Mouse (Mus musculus): ENCODE measurements around the gene Jup. TPM values are rescaled to one million over a fixed set of nuclear protein-coding genes. Genes with fewer than 3 reads are reported as not detected.
"Not testable (repeated sequence)": the region's sequence is repeated elsewhere in the genome, so short reads cannot be mapped to it uniquely, and the experiment has no call there.

Jup gene
- polyA plus RNA-seq, 1 experiment from 2014 or later = 234 TPM

DNA sequence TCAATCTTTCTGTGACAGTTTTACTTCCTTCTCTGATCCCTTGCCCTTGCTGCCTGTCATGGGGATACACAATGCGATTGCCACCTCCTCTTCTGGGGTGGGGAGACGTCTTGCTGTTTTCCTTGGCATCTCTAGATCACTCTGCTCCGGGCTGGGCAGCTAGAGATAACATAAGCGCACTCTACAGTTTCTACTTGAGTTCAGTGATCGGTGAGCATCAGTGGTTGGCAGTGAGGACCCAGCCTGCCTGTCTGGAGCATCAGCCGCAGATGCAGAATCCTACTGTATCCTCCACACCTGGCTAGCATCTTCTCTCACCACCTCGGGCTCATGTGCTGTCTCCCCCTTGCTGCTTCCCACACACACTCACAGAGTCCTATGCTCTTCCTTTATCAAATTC, 28.4 kb downstream of the Jup start:
- H3K27me3 ChIP-seq (ENCODE audit: control insufficient read depth, insufficient read depth, low read length) = no peaks in the 10 kb centered on the region
- TF ChIP-seq EP300 (optimal IDR thresholded peaks at IDR 0.05) (no peak), CTCF (IDR thresholded peaks at IDR 0.05; ENCODE audit: low read depth) (no peak)
- H3K4me1 ChIP-seq (replicated peaks; ENCODE audit: control insufficient read depth, insufficient read depth) = no peaks in the 10 kb centered on the region
- no peak overlapping the region for H3K9ac ChIP-seq (ENCODE audit: low read length)
- no peak for ATAC-seq (ENCODE audit: low FRiP score, low TSS enrichment)
- H3K4me2 ChIP-seq (replicated peaks; ENCODE audit: low read depth) = no peak overlapping the region
- H3K36me3 ChIP-seq (ENCODE audit: control insufficient read depth, insufficient read depth, low read length) = peaks cover 31% of the 10 kb centered on the region
- H3K9me3 ChIP-seq (ENCODE audit: control insufficient read depth, low read length) = no peaks in the 10 kb centered on the region
- WGBS = 69% methylated on average over 7 of the region's 7 CpGs
- H3K4me3 ChIP-seq (ENCODE audit: low read depth, low read length) = no peak overlapping the region
- DNase-seq (ENCODE audit: low spot score) = no peak
- no peak overlapping the region for H3K27ac ChIP-seq (replicated peaks)

DNA sequence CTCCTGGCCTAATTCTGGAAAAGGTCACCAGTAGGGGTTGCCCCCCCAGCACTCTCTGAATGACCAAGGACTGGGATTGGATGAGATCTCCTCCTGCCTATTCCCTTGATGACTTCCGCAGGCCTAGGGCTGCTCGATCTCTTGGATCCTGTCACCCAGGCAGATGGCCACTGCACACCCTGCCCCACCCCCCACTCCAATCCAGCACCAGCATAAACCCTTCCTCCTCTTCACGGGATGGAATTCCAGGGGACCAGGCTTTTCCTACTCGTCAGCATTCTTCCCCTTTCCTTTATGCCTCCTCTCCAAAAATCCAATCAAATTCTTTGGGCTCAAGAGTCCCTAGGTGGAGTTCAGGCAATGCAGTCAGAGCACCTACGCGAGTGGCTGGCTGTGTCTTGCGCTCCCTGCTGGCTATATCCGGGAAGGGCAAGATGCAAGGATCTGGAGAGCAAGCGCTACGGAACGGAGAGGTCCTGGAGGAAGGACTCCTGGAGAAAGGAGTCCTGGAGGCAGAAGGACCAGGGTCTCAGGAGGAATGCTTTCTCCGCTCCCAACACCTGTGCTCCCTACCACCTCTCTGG, 34.5 kb downstream of the Jup start:
- Histone ChIP-seq H3K9ac (ENCODE audit: low read length) (no peak overlapping the region), H3K27ac (replicated peaks) (no peak overlapping the region), H3K9me3 (ENCODE audit: control insufficient read depth, low read length) (no peaks in the 10 kb centered on the region), H3K4me2 (replicated peaks; ENCODE audit: low read depth) (no peak overlapping the region), H3K27me3 (ENCODE audit: control insufficient read depth, insufficient read depth, low read length) (no peaks in the 10 kb centered on the region), H3K36me3 (ENCODE audit: control insufficient read depth, insufficient read depth, low read length) (no peaks in the 10 kb centered on the region), H3K4me3 (ENCODE audit: low read depth, low read length) (no peak overlapping the region), H3K4me1 (replicated peaks; ENCODE audit: control insufficient read depth, insufficient read depth) (no peaks in the 10 kb centered on the region)
- ATAC-seq (ENCODE audit: low FRiP score, low TSS enrichment) (peak; percentile 63), DNase-seq (ENCODE audit: low spot score) (peak; percentile 86)
- 14% methylated on average over 12 of the region's 12 CpGs for WGBS
- peak; percentile 90 for TF ChIP-seq CTCF (IDR thresholded peaks at IDR 0.05; ENCODE audit: low read depth)
- TF ChIP-seq EP300 (optimal IDR thresholded peaks at IDR 0.05) = no peak

DNA sequence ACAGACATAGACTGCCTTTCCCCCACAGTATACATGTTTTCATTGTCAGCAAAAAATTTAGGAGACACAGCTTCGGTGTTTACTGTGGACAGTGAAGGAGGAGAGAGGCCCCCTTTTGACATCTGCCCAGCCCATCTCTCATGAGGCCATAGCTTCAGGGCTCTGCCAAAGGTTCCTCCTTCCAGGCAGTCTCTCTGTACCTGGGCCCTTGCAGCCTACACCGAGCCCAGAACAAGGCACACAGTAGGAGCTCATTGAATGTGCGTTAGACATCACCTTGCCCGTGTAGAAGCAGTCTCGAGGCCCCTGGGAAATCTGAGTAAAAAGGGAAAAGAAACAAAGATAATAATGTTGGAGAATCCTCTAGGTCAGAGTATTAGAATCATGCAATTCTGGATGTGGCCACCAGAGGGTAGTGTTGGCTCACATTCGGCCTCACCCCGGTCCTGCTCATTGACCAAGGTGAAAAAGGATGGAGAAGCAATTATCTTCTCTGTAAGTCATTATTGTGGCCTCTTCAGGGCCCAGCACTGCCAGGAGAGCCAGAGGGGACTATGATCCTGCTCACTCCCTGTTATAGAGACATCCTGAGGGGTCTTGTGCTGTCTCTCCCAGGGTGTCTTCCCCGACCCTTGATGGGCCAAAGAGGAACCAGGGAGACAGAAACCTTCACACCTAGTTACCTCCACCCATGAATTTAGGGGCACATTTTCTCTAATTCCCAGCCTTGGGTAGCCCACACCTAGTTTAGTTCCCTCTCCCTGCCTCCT, 35.2 kb downstream of the Jup start:
- ATAC-seq (ENCODE audit: low FRiP score, low TSS enrichment) (peak; percentile 27; the same call in 1 of the 2 replicates), DNase-seq (ENCODE audit: low spot score) (peak; percentile 83)
- WGBS = 13% methylated on average over 8 of the region's 8 CpGs
- H3K9me3 ChIP-seq (ENCODE audit: control insufficient read depth, low read length) = no peaks in the 10 kb centered on the region
- H3K4me3 ChIP-seq (ENCODE audit: low read depth, low read length) = no peak overlapping the region
- no peaks in the 10 kb centered on the region for H3K4me1 ChIP-seq (replicated peaks; ENCODE audit: control insufficient read depth, insufficient read depth)
- H3K27ac ChIP-seq (replicated peaks) = no peak overlapping the region
- H3K27me3 ChIP-seq (ENCODE audit: control insufficient read depth, insufficient read depth, low read length) = no peaks in the 10 kb centered on the region
- H3K9ac ChIP-seq (ENCODE audit: low read length) = no peak overlapping the region
- TF ChIP-seq CTCF (IDR thresholded peaks at IDR 0.05; ENCODE audit: low read depth) = peak; percentile 96
- TF ChIP-seq EP300 (optimal IDR thresholded peaks at IDR 0.05) = no peak
- no peaks in the 10 kb centered on the region for H3K36me3 ChIP-seq (ENCODE audit: control insufficient read depth, insufficient read depth, low read length)
- no peak overlapping the region for H3K4me2 ChIP-seq (replicated peaks; ENCODE audit: low read depth)

DNA sequence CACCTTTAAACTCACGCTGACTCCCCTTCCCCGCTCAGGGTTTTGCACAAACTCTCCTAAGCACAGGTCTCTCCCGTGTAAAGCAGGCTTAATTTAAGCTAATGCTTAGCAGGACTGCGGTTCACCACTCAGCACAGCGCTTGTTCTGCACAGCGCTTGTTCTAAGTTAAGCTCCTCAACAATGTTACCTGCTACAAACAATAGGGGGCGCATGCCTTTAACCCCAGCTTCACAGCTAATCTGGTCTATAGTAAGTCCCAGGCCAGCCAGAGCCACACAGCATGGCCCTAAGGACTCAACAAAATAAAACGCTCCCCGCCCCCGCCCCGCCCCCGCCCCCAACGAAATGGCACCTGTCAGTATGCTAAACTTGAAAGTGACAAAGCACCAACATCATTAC, 36.5 kb downstream of the Jup start:
- not testable (repeated sequence) for H3K9ac ChIP-seq (ENCODE audit: low read length); H3K27me3 ChIP-seq (ENCODE audit: control insufficient read depth, insufficient read depth, low read length); H3K9me3 ChIP-seq (ENCODE audit: control insufficient read depth, low read length); DNase-seq (ENCODE audit: low spot score); H3K4me2 ChIP-seq (replicated peaks; ENCODE audit: low read depth); H3K27ac ChIP-seq (replicated peaks); H3K4me1 ChIP-seq (replicated peaks; ENCODE audit: control insufficient read depth, insufficient read depth); H3K36me3 ChIP-seq (ENCODE audit: control insufficient read depth, insufficient read depth, low read length); ATAC-seq (ENCODE audit: low FRiP score, low TSS enrichment); H3K4me3 ChIP-seq (ENCODE audit: low read depth, low read length)
- WGBS = no CpG with 5 or more reads among the region's 13 CpGs

DNA sequence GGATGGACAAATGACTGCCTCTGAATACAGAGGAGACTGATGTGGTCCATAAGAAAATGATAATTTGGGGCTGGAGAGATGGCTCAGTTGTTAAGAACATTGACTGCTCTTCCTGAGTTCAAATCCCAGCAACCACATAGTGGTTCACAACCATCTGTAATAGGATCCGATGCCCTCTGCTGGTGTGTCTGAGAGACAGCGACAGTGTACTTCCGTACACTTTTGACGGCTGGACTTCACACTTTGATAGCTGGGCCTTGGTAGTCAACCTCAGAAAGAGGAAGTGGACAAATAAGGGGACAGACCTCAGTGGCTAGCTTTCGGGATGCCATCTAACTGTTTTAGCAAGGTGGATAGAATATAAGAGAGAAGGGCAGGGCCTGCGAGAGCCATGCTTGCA, 37.4 kb downstream of the Jup start:
- Histone ChIP-seq H3K36me3 (ENCODE audit: control insufficient read depth, insufficient read depth, low read length) (no peaks in the 10 kb centered on the region), H3K27me3 (ENCODE audit: control insufficient read depth, insufficient read depth, low read length) (peaks cover 3% of the 10 kb centered on the region; the same call in 1 of the 2 replicates), H3K9me3 (ENCODE audit: control insufficient read depth, low read length) (no peaks in the 10 kb centered on the region), H3K4me3 (ENCODE audit: low read depth, low read length) (no peak overlapping the region), H3K4me2 (replicated peaks; ENCODE audit: low read depth) (no peak overlapping the region), H3K4me1 (replicated peaks; ENCODE audit: control insufficient read depth, insufficient read depth) (no peaks in the 10 kb centered on the region), H3K27ac (replicated peaks) (no peak overlapping the region), H3K9ac (ENCODE audit: low read length) (no peak overlapping the region)
- no peak for TF ChIP-seq EP300 (optimal IDR thresholded peaks at IDR 0.05)
- no peak for TF ChIP-seq CTCF (IDR thresholded peaks at IDR 0.05; ENCODE audit: low read depth)
- DNase-seq (ENCODE audit: low spot score) (no peak), ATAC-seq (ENCODE audit: low FRiP score, low TSS enrichment) (no peak)
- WGBS = 79% methylated on average over 6 of the region's 6 CpGs

DNA sequence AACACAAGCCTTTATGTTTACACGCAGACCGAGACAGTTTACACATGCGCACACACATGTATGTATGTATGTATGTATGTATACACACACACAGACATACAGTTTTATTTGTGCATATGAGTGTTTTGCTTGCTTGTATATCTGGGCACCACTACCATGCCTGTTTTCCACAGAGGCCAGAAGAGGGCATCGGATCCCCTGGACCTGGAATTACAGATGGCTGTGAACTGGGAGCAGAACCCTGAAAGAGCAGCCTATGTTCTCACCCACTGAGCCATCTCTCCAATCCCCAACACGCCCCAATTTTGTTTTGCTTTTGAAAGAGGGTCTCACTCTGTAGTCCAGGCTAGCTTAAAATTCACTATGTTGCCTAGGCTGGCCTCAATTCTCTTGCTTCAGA, 40.2 kb downstream of the Jup start:
- peaks cover 3% of the 10 kb centered on the region; the same call in 1 of the 2 replicates for H3K27me3 ChIP-seq (ENCODE audit: control insufficient read depth, insufficient read depth, low read length)

More for the DNA sequence above, 40.2 kb downstream of the Jup start:
- H3K9me3 ChIP-seq (ENCODE audit: control insufficient read depth, low read length) = no peaks in the 10 kb centered on the region
- H3K4me1 ChIP-seq (replicated peaks; ENCODE audit: control insufficient read depth, insufficient read depth) = no peaks in the 10 kb centered on the region
- H3K4me2 ChIP-seq (replicated peaks; ENCODE audit: low read depth) = no peak overlapping the region
- H3K4me3 ChIP-seq (ENCODE audit: low read depth, low read length) = no peak overlapping the region
- no peak overlapping the region for H3K9ac ChIP-seq (ENCODE audit: low read length)
- no peaks in the 10 kb centered on the region for H3K36me3 ChIP-seq (ENCODE audit: control insufficient read depth, insufficient read depth, low read length)
- ATAC-seq (ENCODE audit: low FRiP score, low TSS enrichment) (no peak), DNase-seq (ENCODE audit: low spot score) (no peak)
- no peak for TF ChIP-seq EP300 (optimal IDR thresholded peaks at IDR 0.05)
- peak; percentile 26; the same call in 1 of the 2 replicates for TF ChIP-seq CTCF (IDR thresholded peaks at IDR 0.05; ENCODE audit: low read depth)
- WGBS = 47% methylated on average over 5 of the region's 5 CpGs
- H3K27ac ChIP-seq (replicated peaks) = no peak overlapping the region
